Mouse (Mus musculus) kidney, adult 9 months (tissue): ENCODE data around the gene Cdkn1a.
"Not testable (repeated sequence)": the region's sequence is repeated elsewhere in the genome, so short reads cannot be mapped to it uniquely, and the experiment has no call there.

Source experiments
- DNase-seq: peaks from one replicate; pipeline ENCODE4 v3.0.0; 2022

Cdkn1a gene

DNA sequence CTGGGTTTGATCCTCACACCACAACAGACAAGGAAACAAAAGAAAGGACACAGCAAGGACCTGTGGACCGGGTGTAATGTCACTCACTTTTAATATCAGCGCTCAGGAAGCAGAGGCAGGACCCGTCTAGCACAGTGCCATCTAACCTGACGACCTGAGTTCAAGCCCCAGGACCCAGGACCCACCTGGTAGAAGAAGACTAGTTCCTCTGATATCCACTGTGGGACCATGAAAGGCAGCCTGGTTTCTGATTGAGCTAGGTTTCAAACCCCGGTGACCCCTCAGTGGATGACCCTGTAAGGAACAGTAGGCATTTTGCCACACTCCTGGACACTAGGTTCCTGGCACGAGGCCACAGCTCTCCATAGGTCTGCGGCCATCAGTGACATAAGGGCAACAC lies 6.1 kb upstream of the Cdkn1a start:
- DNase-seq = no peak

DNA sequence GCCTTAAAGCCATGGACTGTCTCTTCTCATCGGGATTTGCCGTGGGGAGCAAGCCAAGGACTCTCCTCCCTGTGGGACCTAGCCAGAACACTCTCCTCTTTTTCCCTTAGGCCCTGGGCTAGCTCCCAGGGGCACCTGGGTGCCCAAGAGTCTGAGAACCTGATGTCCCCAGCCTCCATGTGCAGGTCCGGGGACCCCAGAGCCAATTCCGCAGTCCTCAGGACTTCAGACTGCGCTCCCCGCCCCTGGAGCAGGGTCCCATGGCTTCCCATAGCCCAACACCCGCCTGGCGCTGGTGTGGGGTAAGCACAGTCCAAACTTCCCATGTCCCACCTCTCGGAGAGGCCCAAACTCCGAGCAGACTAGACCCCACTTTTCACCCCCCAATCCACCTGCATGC lies 5.5 kb upstream of the Cdkn1a start:
- no peak for DNase-seq

GRCm38 (mm10) chr17:29086916-29087315 lies 3.9 kb upstream of the Cdkn1a start:
- DNase-seq = no peak

- DNase-seq = no peak
Observed at GRCm38 (mm10) chr17:29091348-29091944, 670 bp downstream of the Cdkn1a start.

- DNase-seq = no peak
Observed at GRCm38 (mm10) chr17:29092497-29092896, 1.7 kb downstream of the Cdkn1a start.

- DNase-seq = peak; percentile 78
Observed at GRCm38 (mm10) chr17:29093110-29093952, 2.6 kb downstream of the Cdkn1a start.

- DNase-seq = no peak
Observed at GRCm38 (mm10) chr17:29093961-29094309, 3.2 kb downstream of the Cdkn1a start.

DNA sequence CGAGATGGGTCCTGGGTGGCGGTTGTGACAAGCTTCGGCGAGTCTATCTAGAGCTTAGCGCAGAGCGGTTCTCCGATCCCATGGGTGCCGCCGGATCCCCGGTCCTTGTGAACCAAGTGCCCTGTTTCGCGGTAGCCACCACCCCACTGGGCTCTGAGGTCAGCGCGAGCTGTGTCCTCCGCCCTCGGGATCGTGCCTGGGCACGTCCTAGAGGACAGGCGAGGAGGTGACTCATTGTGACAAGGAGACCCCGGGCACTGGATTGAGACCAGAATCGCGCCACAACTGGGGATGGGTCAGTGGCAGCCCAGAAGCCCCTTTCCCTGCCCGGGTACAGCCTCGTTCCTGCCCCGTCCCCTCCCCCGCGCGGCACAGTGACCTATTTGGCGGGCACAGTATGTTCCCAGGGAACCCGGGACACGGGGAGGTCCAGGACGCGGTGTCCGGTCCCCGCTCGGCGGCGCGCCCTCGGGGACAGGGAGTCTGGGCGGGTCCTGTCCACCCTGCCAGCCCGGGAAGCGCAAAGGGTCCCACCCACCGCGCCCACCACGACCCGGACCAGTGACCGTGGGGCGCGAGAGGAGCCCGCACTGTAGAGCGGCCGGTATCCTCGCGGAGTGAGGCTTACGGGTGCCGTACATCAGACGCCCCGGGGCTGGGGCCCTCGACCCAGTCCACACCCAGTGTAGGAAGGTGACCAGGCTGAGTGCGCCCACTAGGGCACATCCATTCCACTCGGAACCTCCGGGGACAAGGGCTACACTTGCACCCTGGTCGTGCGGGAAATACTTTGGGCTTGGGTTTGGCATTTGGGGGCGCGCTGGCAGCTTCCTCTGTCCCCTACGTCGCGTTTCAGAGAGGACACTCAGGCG lies 3.8 kb downstream of the Cdkn1a start:
- peak; percentile 70 for DNase-seq

DNA sequence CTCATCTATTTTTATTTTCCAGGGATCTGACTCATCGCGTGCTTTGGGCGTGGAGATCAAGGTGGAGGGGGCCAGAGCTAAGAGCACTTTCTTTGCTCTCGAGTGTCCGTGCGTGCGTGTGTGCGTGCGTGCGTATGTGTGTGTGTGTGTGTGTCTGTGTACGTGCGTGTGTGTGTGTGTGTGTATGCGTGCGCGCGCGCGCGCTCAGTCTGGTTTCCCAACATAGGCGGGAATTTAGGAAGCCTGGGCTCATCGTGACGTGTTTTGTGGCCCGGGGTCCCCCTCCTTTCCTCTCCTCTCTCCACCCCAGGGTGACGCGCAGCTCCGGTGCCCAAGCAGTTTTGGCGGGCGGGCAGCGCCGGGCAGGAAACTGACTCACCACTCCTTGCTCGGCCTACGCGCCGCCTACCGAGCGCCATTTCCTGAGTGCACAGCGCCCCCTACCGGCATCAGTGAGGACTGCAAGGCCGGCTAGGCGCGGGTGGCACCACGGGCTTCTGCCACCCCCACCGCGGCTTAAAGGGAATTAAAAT lies 4.5 kb downstream of the Cdkn1a start:
- peak; percentile 94 for DNase-seq

GRCm38 (mm10) chr17:29096245-29096644 lies 5.5 kb downstream of the Cdkn1a start:
- no peak for DNase-seq

GRCm38 (mm10) chr17:29096851-29097561 lies 6.2 kb downstream of the Cdkn1a start:
- no peak for DNase-seq

GRCm38 (mm10) chr17:29098291-29098690 lies 7.5 kb downstream of the Cdkn1a start:
- DNase-seq = no peak

- DNase-seq = no peak
Observed at GRCm38 (mm10) chr17:29099076-29099475, 8.3 kb downstream of the Cdkn1a start.

- no peak for DNase-seq
Observed at GRCm38 (mm10) chr17:29100627-29101026, 9.9 kb downstream of the Cdkn1a start.

DNA sequence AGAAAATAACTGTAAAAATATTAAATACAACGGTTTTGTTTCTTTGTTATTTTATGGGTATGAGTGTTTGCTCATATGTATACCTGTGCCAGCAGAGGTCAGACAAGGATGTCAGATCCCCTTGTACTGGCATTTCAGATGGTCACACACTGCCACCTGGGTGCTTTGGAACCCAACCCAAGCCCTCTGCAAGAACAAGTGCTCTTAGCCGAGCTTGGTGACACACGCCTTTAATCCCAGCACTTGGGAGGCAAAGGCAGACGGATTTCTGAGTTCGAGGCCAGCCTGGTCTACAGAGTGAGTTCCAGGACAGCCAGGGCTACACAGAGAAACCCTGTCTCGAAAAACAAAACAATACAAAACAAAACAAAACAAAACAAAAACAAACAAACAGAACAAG lies 19.6 kb downstream of the Cdkn1a start:
- not testable (repeated sequence) for DNase-seq

GRCm38 (mm10) chr17:29111332-29111731 lies 20.6 kb downstream of the Cdkn1a start:
- DNase-seq = no peak

GRCm38 (mm10) chr17:29113591-29114352 lies 23.0 kb downstream of the Cdkn1a start, which contains the start of gene Rab44:
Rab44 (plus strand) TSS chr17:29114145.
- no peak for DNase-seq

DNA sequence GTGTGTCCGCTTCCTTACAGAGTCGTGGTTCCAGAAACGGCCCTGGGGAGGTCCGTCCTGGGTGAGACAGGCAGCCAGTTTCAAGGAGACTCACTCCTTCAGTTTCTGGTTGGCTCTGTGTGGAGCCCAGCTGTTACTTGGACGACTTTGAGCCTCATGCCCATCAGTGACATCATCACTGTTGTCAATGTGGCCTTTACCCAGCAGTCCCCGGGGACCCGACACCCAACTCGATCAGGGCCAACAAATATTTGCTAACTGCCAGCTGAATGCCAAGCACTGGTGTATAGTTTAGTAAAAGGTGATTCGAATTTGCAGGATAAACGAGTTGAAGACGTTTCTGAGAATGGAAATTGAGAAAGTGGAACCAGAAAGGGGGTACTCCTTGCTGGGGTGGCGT lies 25.2 kb downstream of the Cdkn1a start:
- no peak for DNase-seq

DNA sequence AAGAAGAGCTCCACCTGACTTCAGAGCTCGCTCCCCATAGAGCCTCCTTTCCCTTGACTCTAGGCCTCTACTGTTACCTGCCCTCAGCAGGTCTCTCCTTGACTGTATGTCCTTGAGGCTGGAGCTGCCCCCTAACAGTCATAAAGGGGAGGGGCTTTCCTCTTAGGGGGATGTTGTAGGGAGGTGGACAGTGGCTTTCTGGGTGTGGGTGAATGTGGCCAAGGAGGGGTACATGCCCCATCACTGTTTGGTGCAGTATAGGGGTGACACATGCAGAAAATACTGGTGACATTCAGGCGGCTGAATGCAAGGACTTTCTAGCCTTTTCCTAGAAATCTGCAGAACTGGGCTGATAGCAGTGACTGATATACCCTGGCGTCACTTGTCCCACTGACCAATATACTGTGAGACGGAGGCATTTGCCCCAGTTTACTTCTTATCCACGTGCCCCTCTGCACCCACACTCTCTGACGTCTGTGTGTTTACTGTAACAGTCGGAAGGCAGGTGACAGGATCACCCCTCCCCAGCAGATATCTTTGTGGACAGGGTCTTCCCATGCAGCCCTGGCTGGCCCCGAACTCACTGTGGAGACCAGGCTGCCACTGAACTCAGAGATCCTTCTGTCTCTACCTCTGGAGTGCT lies 26.4 kb downstream of the Cdkn1a start:
- DNase-seq = no peak

- DNase-seq = no peak
Observed at GRCm38 (mm10) chr17:29118057-29118456, 27.3 kb downstream of the Cdkn1a start.

DNA sequence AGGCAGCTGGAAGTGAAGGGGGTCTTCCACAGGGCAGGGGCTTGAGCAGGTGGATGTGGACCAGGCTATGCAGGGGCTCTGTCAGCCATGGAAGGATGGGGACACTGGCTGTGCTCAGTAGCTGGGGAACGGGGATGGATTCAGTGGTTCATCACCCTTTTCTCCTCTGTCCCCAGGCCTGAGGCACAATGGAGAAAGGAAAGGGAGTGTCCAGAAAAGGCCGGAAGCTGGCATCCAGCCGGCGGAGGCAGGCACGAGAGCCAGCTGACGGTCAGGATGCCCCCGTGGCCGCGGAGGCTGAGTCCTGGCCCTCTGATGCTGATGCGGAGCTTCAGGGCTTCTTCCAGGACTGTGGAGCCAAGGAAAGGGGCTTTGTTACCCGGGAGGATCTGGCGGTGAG lies 29.9 kb downstream of the Cdkn1a start:
- DNase-seq = no peak
